Mouse (Mus musculus) stomach, embryonic 14.5 days (tissue): ENCODE data around the gene Pcolce. TPM values are rescaled to one million over a fixed set of nuclear protein-coding genes. Genes with fewer than 3 reads are reported as not detected.

Experiments used
- ATAC-seq: fragments of 200-750 bp; cut with Nextera tagmentation; 2 replicates; pipeline ENCODE4 v1.8.0; 2017; ENCODE audit warnings: low read depth, moderate TSS enrichment; ENCODE audit not compliant: insufficient number of reproducible peaks, insufficient read depth, low FRiP score
- H3K27ac ChIP-seq: fragments of 300-500 bp; sonication (generic); 2 replicates; pipeline ENCODE4 v1.5.1; 2014; ENCODE audit warnings: mild to moderate bottlenecking, low read length, moderate library complexity, mixed read lengths
- H3K27me3 ChIP-seq: fragments of 300-500 bp; sonication (generic); 2 replicates; pipeline ENCODE4 v1.6.1; 2014; ENCODE audit warnings: low read length, control low read depth, mixed read lengths; ENCODE audit not compliant: control insufficient read depth, insufficient read depth
- H3K36me3 ChIP-seq: fragments of 300-500 bp; sonication (generic); 2 replicates; pipeline ENCODE4 v1.6.1; 2014; ENCODE audit warnings: mild to moderate bottlenecking, control low read depth, low read length, moderate library complexity, mixed read lengths; ENCODE audit not compliant: control insufficient read depth, insufficient read depth
- H3K4me1 ChIP-seq: fragments of 300-500 bp; sonication (generic); 2 replicates; pipeline ENCODE4 v1.6.1; 2014; ENCODE audit warnings: low read length, control low read depth, mixed read lengths; ENCODE audit not compliant: control insufficient read depth, insufficient read depth
- H3K4me2 ChIP-seq: fragments of 300-500 bp; sonication (generic); replicated peaks from 2 replicates; pipeline ENCODE4 v1.6.1; 2014; ENCODE audit warnings: low read depth, low read length, control low read depth
- H3K4me3 ChIP-seq: fragments of 300-500 bp; sonication (generic); 2 replicates; pipeline ENCODE4 v1.5.1; 2014; ENCODE audit warnings: low read depth, low read length, control low read depth
- H3K9ac ChIP-seq: fragments of 300-500 bp; sonication (generic); replicated peaks from 2 replicates; pipeline ENCODE4 v1.6.1; 2014; ENCODE audit warnings: low read depth, mild to moderate bottlenecking, control low read depth, low read length, moderate library complexity, mixed read lengths
- H3K9me3 ChIP-seq: fragments of 300-500 bp; sonication (generic); 2 replicates; pipeline ENCODE4 v1.6.1; 2016; ENCODE audit warnings: low read depth, low read length, control low read depth; ENCODE audit not compliant: control insufficient read depth
- WGBS: fragments of 180-500 bp; shearing (Covaris S2); extraction: QIAGEN DNeasy Blood & Tissue Kit; methylation state at CpG from one replicate; pipeline ENCODE4 v1.1.7; 2014; 5-methylcytosine and 5-hydroxymethylcytosine counted together
- polyA plus RNA-seq: library from polyadenylated mRNA; unstranded; fragments of >200 nt; fragmentation: Nextera tagmentation; extraction: Ambion mirVana; gene quantifications from 2 replicates; pipeline ENCODE4 v1.2.1, GENCODE M21; 2014

Gene Pcolce
- polyA plus RNA-seq, 1 experiment from 2014 or later = 143 TPM

DNA sequence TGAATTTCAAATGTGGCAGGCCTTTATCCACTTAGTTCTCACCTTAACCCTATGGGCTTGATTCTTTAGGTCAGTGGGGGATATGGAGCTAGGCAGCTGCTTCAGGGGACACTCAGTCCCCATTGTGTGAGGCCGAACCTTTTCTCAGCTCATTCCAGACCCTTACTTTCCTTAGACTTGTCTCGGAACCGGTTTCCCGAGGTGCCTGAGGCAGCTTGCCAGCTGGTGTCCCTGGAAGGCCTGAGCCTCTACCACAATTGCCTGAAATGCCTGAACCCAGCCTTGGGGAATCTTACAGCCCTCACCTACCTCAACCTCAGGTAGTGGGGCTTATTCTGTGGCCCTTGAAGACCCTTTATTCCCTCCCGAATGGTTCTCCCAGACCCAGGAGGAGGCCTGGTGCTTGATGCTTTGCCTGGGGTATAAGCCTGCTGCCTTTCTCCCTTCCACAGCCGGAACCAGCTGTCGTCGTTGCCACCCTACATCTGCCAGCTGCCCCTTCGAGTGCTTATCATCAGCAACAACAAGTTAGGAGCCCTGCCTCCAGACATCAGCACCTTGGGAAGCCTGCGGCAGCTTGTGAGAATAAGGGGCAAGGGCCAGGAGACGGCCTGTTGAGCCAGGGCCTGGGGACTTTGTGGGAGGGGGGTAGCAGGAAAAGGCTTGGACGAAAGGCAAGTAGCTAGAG, 20.0 kb upstream of the Pcolce start:
- Histone ChIP-seq H3K4me2 (no peak overlapping the region), H3K9me3 (no peaks in the 10 kb centered on the region), H3K4me3 (no peak overlapping the region), H3K4me1 (peaks cover 27% of the 10 kb centered on the region), H3K27ac (no peak overlapping the region), H3K36me3 (peaks cover 52% of the 10 kb centered on the region), H3K9ac (no peak overlapping the region), H3K27me3 (no peaks in the 10 kb centered on the region)
- WGBS = 78% methylated on average over 12 of the region's 12 CpGs
- ATAC-seq = no peak

DNA sequence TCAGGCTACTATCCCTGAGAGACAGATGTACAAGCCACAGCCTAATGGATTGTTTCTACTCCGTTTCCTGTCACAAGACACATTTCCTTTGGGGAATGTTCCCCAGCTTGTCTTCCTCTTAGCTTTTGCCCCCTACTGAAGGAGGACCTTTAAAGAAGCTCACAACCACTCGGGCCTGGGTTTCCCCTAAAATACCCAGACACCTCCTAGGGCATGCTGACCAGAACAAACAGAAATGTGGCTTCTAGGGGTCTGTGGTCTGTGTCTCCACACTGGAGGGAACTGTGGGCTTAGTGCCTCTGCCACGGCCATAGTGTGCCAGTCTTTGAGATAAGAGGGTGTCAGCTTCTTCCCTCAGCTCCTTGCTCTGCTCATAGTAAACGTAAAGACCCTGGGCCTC, 18.0 kb upstream of the Pcolce start:
- Histone ChIP-seq H3K4me1 (peaks cover 27% of the 10 kb centered on the region), H3K9ac (no peak overlapping the region), H3K27me3 (no peaks in the 10 kb centered on the region), H3K36me3 (peaks cover 33% of the 10 kb centered on the region), H3K27ac (peak overlapping the region; percentile 97; the same call in 1 of the 2 replicates), H3K9me3 (no peaks in the 10 kb centered on the region), H3K4me3 (peak overlapping the region; percentile 91; the same call in 1 of the 2 replicates), H3K4me2 (peak overlapping the region; percentile 61)
- ATAC-seq = no peak
- WGBS = 55% methylated on average over 4 of the region's 4 CpGs

DNA sequence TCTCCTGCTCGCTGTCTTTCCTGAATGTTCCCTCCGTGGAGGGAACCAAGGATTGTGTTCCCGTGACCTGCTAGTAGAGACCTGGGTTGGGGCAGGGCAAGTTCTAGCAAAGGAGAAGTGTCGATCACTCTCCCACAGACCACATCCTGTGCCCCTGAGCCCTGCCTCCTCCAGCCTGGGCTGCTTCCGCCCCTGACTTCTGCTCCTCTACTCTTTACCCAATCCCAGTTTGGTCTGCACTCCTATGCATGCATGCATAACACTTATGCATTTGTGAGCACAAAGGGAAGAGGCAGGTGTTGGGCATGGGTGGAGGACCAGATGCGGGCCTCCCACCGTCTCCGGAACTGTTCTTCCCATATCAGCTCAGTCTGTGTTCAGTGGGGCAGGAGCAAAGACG, 17.6 kb upstream of the Pcolce start:
- H3K4me1 ChIP-seq = peaks cover 27% of the 10 kb centered on the region
- WGBS = 51% methylated on average over 9 of the region's 9 CpGs
- ATAC-seq = no peak
- peak overlapping the region; percentile 97 for H3K27ac ChIP-seq
- H3K9ac ChIP-seq = peak overlapping the region; percentile 14; the same call in 1 of the 2 replicates
- H3K9me3 ChIP-seq = no peaks in the 10 kb centered on the region
- peak overlapping the region; percentile 91; the same call in 1 of the 2 replicates for H3K4me3 ChIP-seq
- H3K27me3 ChIP-seq = no peaks in the 10 kb centered on the region
- H3K36me3 ChIP-seq = peaks cover 29% of the 10 kb centered on the region
- peak overlapping the region; percentile 61 for H3K4me2 ChIP-seq

DNA sequence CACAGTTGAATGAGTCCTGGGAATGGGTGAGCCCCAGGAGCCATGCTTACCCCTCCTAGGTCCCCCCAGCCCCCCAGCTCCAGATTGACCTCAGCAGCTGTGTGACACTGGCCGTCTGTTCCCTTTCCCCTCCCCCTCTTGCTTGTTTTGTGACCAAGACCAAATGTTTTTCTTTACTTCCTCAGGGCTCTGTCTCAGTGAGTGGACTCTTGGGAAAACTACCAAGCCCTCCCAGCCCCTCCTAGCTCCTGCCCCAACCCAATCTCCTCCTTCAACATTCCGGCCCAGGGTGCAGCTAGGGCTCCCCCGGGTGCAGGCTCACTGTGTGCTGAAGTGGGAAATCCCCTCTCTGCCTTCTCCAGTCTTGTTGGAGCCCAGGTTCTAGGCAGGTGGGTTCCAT, 17.0 kb upstream of the Pcolce start:
- Histone ChIP-seq H3K27me3 (no peaks in the 10 kb centered on the region), H3K9me3 (no peaks in the 10 kb centered on the region), H3K4me3 (peak overlapping the region; percentile 91; the same call in 1 of the 2 replicates), H3K4me1 (peaks cover 27% of the 10 kb centered on the region), H3K27ac (peak overlapping the region; percentile 97), H3K9ac (peak overlapping the region; percentile 14; the same call in 1 of the 2 replicates), H3K4me2 (peak overlapping the region; percentile 61), H3K36me3 (peaks cover 23% of the 10 kb centered on the region)
- ATAC-seq = no peak
- 17% methylated on average over 3 of the region's 3 CpGs for WGBS

DNA sequence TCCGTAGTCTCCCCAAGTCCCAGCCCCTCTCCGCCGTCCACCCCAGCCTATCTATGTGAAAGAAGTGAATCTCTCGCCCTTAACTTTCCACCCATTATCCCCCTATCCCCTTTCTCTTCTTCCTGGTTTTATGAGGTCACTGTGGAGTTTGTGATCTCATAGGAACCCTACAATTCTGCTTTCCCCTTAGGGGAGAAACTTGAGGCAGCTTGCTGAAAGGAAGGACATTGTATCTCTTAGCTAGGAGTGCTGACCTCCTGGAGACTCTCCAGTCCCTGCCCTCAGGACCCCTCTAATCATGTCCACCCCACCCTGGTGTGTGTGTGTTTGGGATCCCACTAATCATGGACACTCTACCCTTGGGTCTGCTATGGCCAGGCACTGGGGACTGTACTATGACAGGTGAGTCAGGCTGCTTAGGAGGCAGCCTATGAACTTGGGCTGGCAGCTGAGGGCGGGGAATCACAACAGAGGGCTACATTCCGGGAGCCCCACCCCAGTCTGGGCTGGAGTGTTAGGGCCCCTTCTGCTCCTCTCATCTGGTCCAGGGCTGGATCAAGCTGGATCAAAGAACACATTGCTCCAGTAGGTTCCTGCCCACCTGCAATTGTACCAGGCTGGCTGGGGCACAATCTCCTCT, 16.4 kb upstream of the Pcolce start:
- H3K4me2 ChIP-seq = peak overlapping the region; percentile 61
- H3K9ac ChIP-seq = peak overlapping the region; percentile 82; the same call in 1 of the 2 replicates
- WGBS = 17% methylated on average over 6 of the region's 6 CpGs
- H3K4me3 ChIP-seq = peak overlapping the region; percentile 91
- H3K27me3 ChIP-seq = no peaks in the 10 kb centered on the region
- H3K4me1 ChIP-seq = peaks cover 27% of the 10 kb centered on the region
- H3K27ac ChIP-seq = peak overlapping the region; percentile 97
- no peak; the same call in 1 of the 2 replicates for ATAC-seq
- peaks cover 18% of the 10 kb centered on the region for H3K36me3 ChIP-seq
- H3K9me3 ChIP-seq = no peaks in the 10 kb centered on the region

DNA sequence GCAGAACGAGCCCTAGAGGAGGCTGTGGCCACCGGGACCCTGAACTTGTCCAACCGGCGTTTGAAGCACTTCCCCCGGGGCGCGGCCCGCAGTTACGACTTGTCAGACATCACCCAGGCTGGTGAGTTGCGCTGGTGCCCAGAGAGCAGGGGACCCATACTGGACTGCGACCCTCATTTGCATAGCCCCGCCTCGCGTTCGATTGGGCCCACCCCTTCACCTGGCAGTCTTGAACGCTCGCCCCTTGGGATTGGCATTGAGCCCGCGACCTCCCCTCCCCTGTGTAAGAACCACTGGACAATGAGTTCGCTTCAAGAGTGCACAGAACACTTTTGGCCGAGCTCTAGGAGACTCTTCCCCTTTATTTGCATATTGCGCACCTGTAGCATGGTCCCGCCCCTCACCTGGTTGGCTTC, 15.7 kb upstream of the Pcolce start:
- Histone ChIP-seq H3K9ac (peak overlapping the region; percentile 82), H3K9me3 (no peaks in the 10 kb centered on the region), H3K27ac (peak overlapping the region; percentile 97), H3K4me3 (peak overlapping the region; percentile 91), H3K36me3 (peaks cover 17% of the 10 kb centered on the region), H3K4me1 (peaks cover 27% of the 10 kb centered on the region), H3K27me3 (no peaks in the 10 kb centered on the region), H3K4me2 (peak overlapping the region; percentile 61)
- peak; percentile 29 for ATAC-seq
- under 1% methylated on average over 23 of the region's 23 CpGs for WGBS

DNA sequence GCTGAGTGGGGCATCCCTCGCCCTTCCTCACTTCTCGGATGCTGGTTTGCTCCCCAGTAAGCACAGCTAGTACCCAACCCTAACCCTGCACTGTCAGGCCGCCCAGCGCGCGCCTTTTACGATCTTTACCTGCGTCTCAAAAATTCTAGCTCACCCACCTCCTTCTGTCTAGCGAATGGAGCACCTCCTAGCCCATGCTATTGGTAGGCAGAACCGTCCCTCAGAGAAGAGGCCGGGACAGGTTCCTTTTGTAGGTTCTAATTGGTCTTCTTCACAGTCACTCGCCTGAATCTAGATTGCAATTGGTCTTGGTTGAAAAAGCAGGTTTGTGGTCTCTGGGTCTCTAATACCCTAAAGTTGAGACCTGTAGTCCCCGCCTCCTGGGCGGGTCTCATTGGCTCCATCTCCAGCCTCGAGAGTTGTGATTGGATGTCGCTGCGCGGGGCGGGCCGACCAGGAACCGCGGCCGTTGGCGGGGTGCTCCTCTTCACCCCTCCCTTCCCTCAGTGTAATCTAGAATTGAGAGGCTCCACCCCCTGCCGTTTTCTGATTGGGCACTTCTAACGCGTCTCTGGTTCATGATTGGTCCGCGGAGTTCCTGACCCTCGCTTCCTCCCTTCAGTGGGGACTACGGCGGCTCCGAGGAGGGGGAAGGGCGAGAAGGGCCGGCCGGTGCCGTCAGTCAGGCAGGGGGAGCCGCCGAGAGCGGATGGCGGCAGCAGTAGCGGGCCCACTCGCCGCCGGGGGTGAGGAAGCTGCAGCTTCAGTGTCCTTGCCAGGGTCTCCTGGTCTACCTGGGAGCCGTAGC, 15.1 kb upstream of the Pcolce start, which contains the start of the genes Fbxo24, Lrch4 and Gm20605:
Fbxo24 (minus strand) TSS at position 505 of the 808 bp plus-strand sequence.
Lrch4 (plus strand) TSS at position 624 of the 808 bp plus-strand sequence.
Gm20605 (plus strand) TSS at position 678 of the 808 bp plus-strand sequence.
- peak within 1 kb of the TSS; percentile 61 for H3K4me2 ChIP-seq
- peaks cover 27% of the 10 kb centered on the region for H3K4me1 ChIP-seq
- under 1% methylated on average over 45 of the region's 46 CpGs for WGBS
- peak; percentile 97 for ATAC-seq
- peaks cover 10% of the 10 kb centered on the region for H3K36me3 ChIP-seq
- H3K27ac ChIP-seq = peak within 1 kb of the TSS; percentile 97
- peak within 1 kb of the TSS; percentile 91 for H3K4me3 ChIP-seq
- peak within 1 kb of the TSS; percentile 82 for H3K9ac ChIP-seq
- H3K27me3 ChIP-seq = no peaks in the 10 kb centered on the region
- H3K9me3 ChIP-seq = no peaks in the 10 kb centered on the region

DNA sequence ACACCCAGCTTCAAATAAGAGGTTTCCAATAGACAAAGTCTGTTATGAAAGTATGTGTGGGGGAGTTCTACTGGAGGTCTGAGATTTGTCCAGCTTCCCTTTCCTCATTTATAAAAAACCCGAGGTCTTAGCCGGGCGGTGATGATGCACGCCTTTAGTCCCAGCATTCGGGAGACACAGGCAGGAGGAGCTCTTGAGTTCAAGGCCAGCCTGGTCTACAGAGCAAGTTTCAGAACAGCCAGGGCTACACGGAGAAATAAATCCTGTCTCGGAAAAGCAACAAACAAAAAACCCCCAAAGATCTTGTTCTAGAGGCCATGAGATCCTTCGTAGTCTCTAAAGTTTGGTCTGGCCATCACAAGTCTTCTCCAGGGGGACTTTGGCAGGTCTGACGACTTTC, 14.4 kb upstream of the Pcolce start:
- no peaks in the 10 kb centered on the region for H3K27me3 ChIP-seq
- peaks cover 27% of the 10 kb centered on the region for H3K4me1 ChIP-seq
- H3K4me2 ChIP-seq = peak overlapping the region; percentile 56
- no peak for ATAC-seq
- H3K36me3 ChIP-seq = peaks cover 5% of the 10 kb centered on the region; the same call in 1 of the 2 replicates
- peak overlapping the region; percentile 77 for H3K27ac ChIP-seq
- no peaks in the 10 kb centered on the region for H3K9me3 ChIP-seq
- H3K4me3 ChIP-seq = peak overlapping the region; percentile 52
- peak overlapping the region; percentile 39 for H3K9ac ChIP-seq
- WGBS = 3% methylated on average over 9 of the region's 9 CpGs
